Mouse (Mus musculus) thymus, adult 2 months (tissue): ENCODE measurements at regions not wholly inside any gene's neighbourhood (a gene's known extent, or its start where the extent isn't known, plus 50 kb on each side); places are given as distances from the start of the nearest gene placed in this dataset.

Source experiments
- DNase-seq: peaks from one replicate; pipeline ENCODE4 v3.0.0; 2021
- H3K27ac ChIP-seq: fragments of 200-500 bp; 2 replicates; pipeline ENCODE4 v1.5.1; 2012; ENCODE audit warnings: low read length, control low read depth; ENCODE audit not compliant: control insufficient read depth, insufficient read depth
- H3K27me3 ChIP-seq: fragments of 200-500 bp; 2 replicates; pipeline ENCODE4 v1.6.1; 2012; ENCODE audit warnings: mild to moderate bottlenecking, low read length, moderate library complexity, mixed read lengths; ENCODE audit not compliant: control insufficient read depth, insufficient read depth
- H3K36me3 ChIP-seq: fragments of 200-500 bp; 2 replicates; pipeline ENCODE4 v1.6.1; 2012; ENCODE audit warnings: mild to moderate bottlenecking, low read length, moderate library complexity; ENCODE audit not compliant: control insufficient read depth, insufficient read depth
- H3K4me1 ChIP-seq: fragments of 200-500 bp; replicated peaks from 2 replicates; pipeline ENCODE4 v1.6.1; 2012; ENCODE audit warnings: low read length; ENCODE audit not compliant: control insufficient read depth, insufficient read depth
- H3K4me3 ChIP-seq: fragments of 200-500 bp; 2 replicates; pipeline ENCODE4 v1.5.1; 2012; ENCODE audit warnings: mild to moderate bottlenecking, low read length, control low read depth, moderate library complexity; ENCODE audit not compliant: control insufficient read depth, insufficient read depth
- CTCF ChIP-seq: fragments of 200-500 bp; IDR thresholded peaks from 2 replicates; pipeline ENCODE4 v1.5.1; 2012; ENCODE audit warnings: mild to moderate bottlenecking, control low read depth, low read length, moderate library complexity, borderline replicate concordance; ENCODE audit not compliant: control insufficient read depth, poor library complexity, insufficient read depth; ENCODE audit errors: extremely low read depth
- POLR2A ChIP-seq: fragments of 200-500 bp; IDR thresholded peaks from 2 replicates; pipeline ENCODE4 v1.6.1; 2012; ENCODE audit warnings: mild to moderate bottlenecking, low read length, control low read depth, moderate library complexity; ENCODE audit not compliant: control insufficient read depth, poor library complexity, insufficient read depth; ENCODE audit errors: extremely low read depth
- WGBS: fragments of 180-500 bp; shearing (Covaris S2); methylation state at CpG from one replicate; pipeline ENCODE4 v1.1.7; 2018; 5-methylcytosine and 5-hydroxymethylcytosine counted together

GRCm38 (mm10) chr13:97567632-97568031 lies 192.8 kb downstream of the Gm10260 start:
- no peak for TF ChIP-seq POLR2A
- no peak overlapping the region for H3K4me3 ChIP-seq
- H3K4me1 ChIP-seq, result no peaks in the 10 kb centered on the region
- no peaks in the 10 kb centered on the region for H3K27me3 ChIP-seq
- no peak overlapping the region for H3K27ac ChIP-seq
- H3K36me3 ChIP-seq, result no peaks in the 10 kb centered on the region
- DNase-seq, result no peak
- WGBS, result 90% methylated on average over 3 of the region's 3 CpGs

DNA sequence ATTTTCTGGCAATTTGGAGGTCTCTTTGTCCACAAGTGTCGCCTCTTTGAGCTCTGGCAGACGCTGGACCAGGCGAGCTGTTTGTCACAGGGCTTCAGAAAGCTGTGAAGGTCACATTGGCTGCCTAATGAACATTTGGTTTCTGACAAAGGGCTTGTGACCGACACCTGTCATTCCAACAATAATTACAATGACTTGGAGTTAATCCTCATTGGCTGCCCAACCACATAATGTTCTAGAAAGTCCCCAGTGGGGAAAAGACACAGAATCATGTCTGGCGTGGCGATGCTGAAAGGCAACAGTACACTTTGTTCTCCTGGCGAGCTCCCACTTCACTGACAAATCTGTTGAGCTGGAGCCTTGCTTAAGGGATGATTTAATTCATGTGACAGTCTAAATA lies 194.4 kb downstream of the Gm10260 start:
- H3K36me3 ChIP-seq, result no peaks in the 10 kb centered on the region
- no peak overlapping the region for H3K27ac ChIP-seq
- no peak for TF ChIP-seq CTCF
- TF ChIP-seq POLR2A, result no peak
- no peaks in the 10 kb centered on the region for H3K27me3 ChIP-seq
- WGBS, result 91% methylated on average over 7 of the region's 7 CpGs
- no peak overlapping the region for H3K4me3 ChIP-seq
- no peak for DNase-seq
- no peaks in the 10 kb centered on the region for H3K4me1 ChIP-seq

GRCm38 (mm10) chr13:97562241-97562640 lies 198.2 kb downstream of the Gm10260 start:
- no peak overlapping the region for H3K27ac ChIP-seq
- DNase-seq, result no peak
- WGBS, result 93% methylated on average over 6 of the region's 6 CpGs
- no peaks in the 10 kb centered on the region for H3K36me3 ChIP-seq
- H3K4me3 ChIP-seq, result no peak overlapping the region
- no peak for TF ChIP-seq CTCF
- no peak for TF ChIP-seq POLR2A
- H3K4me1 ChIP-seq, result no peaks in the 10 kb centered on the region
- no peaks in the 10 kb centered on the region for H3K27me3 ChIP-seq

GRCm38 (mm10) chr13:97560789-97561188 lies 199.6 kb downstream of the Gm10260 start:
- no peak overlapping the region for H3K27ac ChIP-seq
- TF ChIP-seq POLR2A (no peak), CTCF (no peak)
- H3K27me3 ChIP-seq, result no peaks in the 10 kb centered on the region
- WGBS, result 63% methylated on average over 1 of the region's 1 CpGs
- H3K4me3 ChIP-seq, result no peak overlapping the region
- DNase-seq, result no peak
- no peaks in the 10 kb centered on the region for H3K36me3 ChIP-seq
- H3K4me1 ChIP-seq, result no peaks in the 10 kb centered on the region

DNA sequence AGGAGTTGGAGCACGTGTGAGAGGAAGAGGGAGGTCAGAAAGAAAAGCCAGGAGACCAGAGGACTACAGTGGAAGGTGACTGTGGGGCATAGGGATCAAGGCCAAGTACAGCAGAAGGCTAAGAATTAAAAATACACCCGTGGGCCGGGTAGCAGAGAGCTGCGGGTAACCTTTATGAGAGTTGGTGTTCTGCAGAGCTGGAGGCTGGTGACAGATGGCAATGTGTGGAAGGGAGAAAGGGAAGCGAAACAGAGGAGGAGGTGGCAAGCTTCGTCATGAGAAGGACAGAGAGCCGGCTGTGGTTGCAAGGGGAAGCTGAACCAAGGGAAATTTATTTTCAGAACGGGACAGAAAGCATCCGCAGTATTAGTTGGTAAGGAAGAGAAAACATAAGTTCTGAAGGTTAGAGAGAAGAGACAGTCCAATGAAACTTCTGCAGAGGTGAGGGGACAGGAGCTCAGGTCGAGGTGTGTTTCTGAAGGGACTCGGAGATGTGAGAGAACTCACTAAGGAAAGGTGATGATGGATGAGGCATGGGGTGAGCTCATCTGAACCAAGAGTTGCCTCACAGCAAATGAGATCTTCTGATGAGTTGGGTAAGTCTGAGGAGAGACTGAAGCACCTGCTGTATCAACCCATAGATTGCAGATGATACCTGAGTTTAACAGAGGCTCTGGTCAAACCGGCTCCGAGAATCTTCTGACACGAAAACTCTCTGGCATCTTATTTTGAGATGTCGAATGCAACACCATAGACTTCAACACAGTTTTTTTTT lies 200.6 kb downstream of the Gm10260 start:
- Histone ChIP-seq H3K27ac (no peak overlapping the region), H3K4me1 (no peaks in the 10 kb centered on the region), H3K27me3 (no peaks in the 10 kb centered on the region), H3K4me3 (no peak overlapping the region), H3K36me3 (no peaks in the 10 kb centered on the region)
- no peak for TF ChIP-seq POLR2A
- TF ChIP-seq CTCF, result no peak
- no peak for DNase-seq
- 37% methylated on average over 15 of the region's 15 CpGs for WGBS

DNA sequence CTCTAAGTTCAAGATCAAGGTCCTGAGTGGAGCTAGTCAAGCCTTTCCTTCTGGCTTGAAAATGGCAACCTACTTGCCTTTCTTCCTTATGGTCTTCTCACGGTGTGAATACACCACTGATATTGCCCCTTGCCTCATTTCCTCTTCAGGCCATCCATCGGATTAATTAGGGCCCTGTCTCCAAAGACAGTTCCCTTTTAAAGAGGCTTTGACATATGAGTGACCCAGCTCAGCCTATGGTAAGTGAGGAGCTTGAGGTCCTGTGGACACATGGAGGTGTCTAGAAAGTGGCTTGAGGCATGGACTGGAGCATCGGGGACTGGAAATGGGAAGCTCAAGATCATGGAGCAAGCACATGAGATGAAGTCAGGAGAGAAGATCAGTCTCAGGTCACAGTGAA lies 201.5 kb downstream of the Gm10260 start:
- H3K4me3 ChIP-seq, result no peak overlapping the region
- no peaks in the 10 kb centered on the region for H3K36me3 ChIP-seq
- no peak for DNase-seq
- no peak overlapping the region for H3K27ac ChIP-seq
- TF ChIP-seq POLR2A (no peak), CTCF (no peak)
- H3K27me3 ChIP-seq, result no peaks in the 10 kb centered on the region
- H3K4me1 ChIP-seq, result no peaks in the 10 kb centered on the region
- 88% methylated on average over 3 of the region's 3 CpGs for WGBS

DNA sequence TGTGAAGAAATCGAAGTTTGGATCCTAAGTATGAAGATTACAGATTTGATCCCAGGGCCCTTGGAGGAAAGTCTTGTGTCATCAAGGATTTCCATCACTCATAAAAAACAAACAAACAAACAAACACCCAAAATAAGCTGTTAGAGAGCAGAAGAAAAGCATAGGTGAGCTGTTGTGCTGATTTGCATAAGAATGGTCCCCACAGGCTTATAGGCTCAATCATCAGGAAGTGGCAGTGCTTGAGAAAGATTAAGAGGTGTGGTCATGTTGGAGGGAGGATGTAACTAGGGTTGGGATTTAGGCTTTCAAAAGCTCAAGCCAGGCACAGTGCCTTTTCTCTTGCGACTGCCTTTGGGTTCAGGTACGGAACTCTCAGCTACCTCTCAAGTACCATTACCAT lies 205.1 kb downstream of the Gm10260 start:
- Histone ChIP-seq H3K4me1 (no peaks in the 10 kb centered on the region), H3K4me3 (no peak overlapping the region), H3K27ac (no peak overlapping the region), H3K36me3 (no peaks in the 10 kb centered on the region), H3K27me3 (no peaks in the 10 kb centered on the region)
- over 99% methylated on average over 3 of the region's 3 CpGs for WGBS
- no peak for DNase-seq
- no peak for TF ChIP-seq CTCF
- no peak for TF ChIP-seq POLR2A
